Mouse (Mus musculus) heart, adult 2 months (tissue): ENCODE data around the gene Siva1.

Experiments used
- CTCF ChIP-seq: fragments of 200-600 bp; IDR thresholded peaks from 2 replicates; pipeline ENCODE4 v1.8.1; 2022; ENCODE audit warnings: antibody characterized with exemption, mild to moderate bottlenecking, moderate library complexity
- POLR2A ChIP-seq: fragments of 200-500 bp; IDR thresholded peaks from 2 replicates; pipeline ENCODE4 v1.6.1; 2011; ENCODE audit warnings: mild to moderate bottlenecking, low read depth, low read length, control low read depth; ENCODE audit not compliant: insufficient read depth

DNA sequence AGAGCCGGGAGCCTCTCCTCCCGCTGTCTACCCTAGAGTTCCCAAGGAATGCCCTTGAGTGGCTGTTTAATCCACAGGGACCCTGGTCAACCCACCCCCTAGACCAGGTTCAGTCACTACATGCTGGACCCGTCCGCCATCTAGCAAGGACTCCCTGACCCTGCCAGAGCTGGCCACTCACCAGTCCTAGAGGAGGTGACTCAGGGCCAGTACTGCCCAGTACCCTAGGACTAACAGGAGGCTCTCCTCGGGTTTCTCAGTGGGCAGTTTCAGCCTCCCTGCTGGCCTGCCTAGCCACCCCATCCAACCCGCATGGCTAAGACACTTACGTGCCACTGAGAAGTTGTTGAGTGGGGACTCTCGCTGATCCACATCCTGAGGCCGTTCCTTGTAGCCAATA is 17.4 kb downstream of the Siva1 start:
- TF ChIP-seq CTCF (no peak), POLR2A (no peak)
